Mouse (Mus musculus) cerebellum, postnatal 36 days (tissue): ENCODE measurements at regions not wholly inside any gene's neighbourhood (a gene's known extent, or its start where the extent isn't known, plus 50 kb on each side); places are given as distances from the start of the nearest gene placed in this dataset.
"Not testable (repeated sequence)": the region's sequence is repeated elsewhere in the genome, so short reads cannot be mapped to it uniquely, and the experiment has no call there.

Experiments
- DNase-seq, 2 experiments: peaks; one replicate each; pipeline ENCODE4 v3.0.0; 2021 to 2022; ENCODE audit warnings: mixed read lengths in 2 of 2

DNA sequence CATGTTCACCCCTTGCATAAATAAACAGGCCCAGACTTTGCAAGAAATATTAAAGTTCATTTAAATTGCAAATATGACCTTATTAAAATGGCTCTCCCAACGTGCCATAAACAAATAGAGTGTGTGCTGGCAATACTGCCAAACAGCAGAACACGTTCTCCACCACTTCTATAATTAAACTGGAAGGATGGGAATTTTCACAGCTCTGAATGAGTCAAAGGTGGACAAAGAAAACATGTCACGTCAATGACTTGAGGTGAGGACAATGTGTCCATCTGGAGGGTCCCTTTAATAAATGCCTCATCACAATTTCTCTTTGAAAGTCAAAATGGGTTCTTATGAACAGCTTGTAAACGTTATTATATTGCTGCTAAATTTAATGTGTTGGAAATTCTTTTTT is 114.8 kb downstream of the Galc start:
- no peak for DNase-seq

DNA sequence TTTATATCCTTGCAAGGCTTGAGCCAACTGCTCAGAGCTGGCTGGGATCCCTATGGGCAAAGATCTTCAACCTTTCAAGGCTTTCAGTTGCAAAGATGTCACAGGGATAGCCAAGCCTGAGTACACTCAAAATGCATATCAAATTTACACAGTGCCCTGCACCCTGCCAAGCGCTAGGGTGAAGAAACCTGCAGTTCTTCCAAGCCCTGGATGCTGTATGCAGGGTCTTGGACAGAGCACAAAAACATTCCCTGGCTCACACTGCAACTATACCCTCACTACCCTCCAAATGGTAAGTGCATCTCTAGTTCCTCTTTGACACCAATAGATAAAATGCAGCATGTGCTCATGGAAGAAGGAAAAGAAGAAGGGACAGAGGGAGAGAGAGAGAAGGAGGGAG is 116.1 kb downstream of the Galc start:
- DNase-seq: no peak

DNA sequence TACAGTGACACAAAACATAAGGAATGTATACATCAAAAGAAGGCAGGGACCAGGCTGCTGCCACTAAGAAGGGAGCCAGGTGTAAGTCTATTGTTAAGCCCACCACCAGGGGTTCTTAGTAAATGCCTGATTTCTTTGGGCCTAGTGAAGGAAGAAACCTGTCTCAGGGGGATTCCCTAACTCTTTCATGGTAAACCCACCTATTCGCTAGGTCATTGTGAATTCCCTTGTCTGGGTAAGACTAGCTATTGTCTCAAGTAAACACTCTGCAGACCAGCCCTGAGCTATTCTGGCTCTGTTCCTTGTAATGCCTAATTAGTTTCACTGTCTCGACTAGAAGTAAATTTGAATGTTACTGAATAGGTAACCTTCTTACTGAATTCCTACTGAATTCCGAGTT is 119.4 kb downstream of the Galc start:
- not testable (repeated sequence) for DNase-seq

DNA sequence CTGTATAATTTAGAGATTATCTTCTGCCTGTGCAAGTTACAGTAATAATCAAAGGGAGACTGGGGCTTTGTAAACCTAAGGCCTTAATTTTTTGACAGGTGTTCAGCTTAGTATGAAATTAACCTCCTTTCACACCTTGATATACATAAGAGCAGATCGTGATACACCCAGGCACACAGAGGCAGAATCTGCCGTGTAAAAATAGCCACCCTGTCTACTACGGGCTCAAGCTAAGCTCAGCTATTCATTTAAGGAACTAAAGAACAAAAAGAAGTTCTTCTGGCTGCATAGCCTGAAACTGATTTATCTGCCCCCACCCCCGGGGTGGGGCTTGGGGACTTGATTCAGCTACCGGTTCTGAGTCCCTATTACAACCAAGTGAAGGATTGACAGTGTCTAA is 128.0 kb downstream of the Galc start:
- no peak for DNase-seq

DNA sequence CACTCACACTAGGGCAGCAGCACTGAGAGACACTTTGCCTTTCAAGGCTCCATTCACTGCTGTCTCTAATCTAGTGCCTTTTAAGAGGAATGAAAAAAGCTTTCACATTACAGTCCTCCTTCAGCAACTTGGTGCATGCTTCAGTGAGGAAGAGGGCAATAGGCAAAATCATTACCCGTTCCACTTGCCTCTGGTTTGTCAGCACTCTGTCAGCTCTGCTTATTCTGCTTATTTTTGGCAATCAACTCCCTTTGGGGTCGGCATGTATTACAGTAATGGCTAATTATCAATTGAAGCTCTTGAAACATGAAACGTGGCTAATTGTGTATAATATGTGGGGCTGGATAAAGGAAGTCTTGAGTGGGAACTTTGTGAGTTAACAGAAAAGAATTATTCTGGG is 135.7 kb downstream of the Galc start:
- no peak for DNase-seq

DNA sequence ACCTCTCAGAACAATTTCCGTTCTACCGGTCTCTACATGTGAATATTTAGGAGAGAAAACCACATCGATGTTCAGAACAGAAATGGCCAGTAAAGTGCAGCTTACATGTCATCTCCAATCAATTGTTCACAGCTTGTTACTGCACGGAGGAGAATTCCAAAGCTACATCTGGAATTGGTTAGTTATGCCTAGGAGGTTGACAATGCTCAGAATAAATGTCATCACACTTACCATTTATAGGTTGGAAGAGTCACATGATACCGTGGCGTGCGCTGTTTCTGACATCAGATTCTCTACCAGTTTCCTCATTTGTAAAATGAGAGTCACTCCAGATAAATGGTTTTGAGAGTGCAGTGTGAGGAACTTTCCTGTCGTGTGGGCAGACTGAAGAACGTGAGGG is 151.2 kb downstream of the Galc start:
- no peak for DNase-seq

DNA sequence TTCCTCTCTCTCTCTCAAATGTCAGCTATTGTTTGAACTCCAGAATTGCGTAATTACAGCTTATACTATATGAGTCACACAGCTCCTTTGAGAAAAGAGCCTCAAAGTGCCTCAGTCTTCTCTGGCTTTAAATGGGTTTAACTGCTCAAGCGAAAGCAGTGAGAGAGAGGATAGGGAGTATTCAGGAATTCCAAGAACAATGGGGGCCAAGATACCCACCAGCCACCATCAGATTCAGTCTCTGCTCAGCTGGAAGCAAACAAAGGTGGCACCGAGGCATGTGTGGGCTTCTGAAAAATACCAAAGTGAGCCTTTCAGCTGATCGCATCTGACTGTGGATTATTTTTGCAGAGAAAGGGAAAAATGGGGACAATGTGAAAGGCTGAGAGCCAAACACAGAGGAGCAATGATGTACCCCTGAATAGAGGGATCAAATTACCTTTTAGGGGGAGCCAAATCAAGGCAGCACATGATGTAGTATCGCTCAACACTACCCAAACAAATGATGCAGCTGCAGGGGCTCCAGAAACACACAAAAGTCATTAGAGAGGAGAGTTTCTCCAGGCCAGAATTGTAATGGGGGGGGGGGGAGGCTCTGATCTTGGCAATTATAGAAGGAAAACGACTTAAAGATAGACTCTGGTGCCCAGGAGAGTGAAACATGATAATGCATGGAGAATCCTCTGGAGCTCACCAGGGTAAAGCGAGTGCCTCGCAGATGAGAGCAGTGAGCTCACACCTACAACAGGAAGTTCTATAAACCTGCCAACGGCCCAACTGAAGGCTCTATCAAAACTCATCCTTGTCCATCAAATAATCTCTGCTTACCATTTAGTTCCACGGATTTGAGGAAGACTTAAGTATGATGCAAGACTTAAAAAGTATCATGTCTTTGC is 152.2 kb downstream of the Galc start:
- DNase-seq: no peak

DNA sequence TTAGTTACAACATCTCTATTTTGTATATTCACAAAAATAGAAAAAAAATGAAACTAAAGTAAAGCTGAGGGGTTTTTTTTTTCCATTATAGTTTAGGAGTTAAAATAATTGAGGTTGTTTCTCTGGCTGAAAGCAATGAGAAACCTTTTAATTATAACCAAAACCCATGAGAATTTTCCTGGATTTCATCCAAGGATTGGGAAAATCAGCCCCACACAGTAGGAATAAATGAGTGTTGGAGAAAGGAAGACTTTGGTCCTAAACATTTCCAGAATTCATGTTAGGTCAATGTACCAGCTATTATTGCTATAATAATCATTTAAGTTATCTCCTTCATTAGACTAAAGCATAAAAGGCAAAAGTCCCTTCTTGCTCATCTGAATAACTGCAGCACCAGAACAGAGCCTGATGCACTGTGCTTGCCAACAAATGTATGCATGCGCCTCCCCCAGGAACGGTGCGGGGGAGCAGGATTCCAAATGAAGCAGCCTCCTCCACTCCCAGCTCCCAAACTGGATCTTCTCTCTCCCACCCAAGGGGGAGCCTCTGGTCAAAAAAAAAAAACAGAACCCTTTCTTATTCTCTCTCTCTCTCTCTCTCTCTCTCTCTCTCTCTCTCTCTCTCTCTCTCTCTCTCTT is 153.0 kb downstream of the Galc start:
- DNase-seq: no peak

DNA sequence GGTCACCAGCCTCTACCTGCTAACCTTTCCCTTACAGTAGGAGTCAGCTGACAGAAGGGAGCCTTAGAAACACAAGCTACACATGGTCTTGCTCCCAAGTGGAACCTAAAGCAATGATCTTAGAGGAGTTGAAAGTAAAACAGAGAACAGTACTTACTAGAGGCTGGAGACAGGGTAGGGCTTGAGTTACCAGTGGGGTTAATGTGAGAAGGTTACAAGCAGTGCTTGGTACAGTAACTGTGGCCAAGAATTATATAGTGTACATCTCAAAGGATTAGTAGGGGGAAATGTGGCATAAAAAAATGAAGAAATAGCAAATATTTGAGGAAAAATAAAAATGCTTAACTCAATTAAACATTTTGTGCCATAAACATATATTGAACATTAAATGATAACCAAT is 153.5 kb downstream of the Galc start:
- no peak for DNase-seq

DNA sequence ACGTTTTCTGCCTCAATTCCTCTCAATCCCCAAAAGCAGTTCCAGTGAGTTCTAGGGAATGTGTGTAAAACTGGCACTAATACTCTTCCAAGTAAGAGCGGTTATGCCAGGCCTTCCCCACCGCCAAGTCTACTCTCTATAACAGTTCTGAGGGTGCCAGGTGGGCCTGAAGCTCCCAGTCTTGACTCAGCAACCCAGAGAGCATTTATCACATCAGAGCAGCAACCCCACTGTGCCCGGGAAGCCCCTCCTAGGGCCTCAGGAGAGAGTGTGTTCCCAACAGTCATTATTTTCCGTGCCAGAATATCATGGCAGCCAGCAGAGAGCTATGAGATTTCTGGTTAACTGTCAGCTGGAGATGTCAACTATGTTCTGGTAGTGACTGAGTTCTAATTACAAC is 169.1 kb downstream of the Galc start:
- DNase-seq: no peak

DNA sequence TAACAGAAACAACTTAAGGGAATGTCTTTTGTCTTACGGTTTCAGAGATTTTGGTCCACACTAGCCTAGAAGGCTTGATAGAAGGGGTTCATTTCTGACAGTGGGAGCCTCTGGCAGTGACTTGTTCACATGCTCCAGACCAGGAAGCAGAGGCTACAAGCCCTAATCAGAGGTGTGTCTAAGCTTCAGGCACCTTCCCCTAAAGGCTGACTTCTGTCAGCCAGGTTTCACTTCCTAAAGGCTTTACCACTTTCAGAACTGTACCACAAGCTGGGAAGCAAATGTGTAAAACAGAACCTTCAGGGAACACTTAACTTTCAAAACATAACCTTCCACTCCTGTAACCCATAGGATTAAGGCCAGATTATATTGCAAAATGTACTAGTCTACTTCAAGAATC is 180.9 kb downstream of the Galc start:
- DNase-seq: no peak

DNA sequence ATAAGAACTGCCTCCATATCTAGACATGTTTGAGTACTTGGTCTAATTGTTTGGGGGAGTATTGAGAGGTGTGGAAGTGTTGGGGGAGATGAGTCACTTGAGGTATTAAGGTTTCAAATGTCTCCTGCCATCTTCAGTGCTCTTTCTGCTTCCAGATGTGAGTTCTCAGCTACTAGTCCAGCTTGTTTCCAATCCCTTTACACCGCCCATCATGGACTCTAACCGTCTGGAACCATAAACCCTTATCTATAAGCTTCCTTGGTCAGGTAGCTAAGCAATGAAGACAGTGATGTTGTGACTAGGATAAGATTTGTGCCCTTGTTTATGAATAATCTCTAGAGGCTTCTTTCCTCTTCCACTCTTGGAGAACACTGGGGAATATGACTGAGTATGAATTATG is 183.7 kb downstream of the Galc start:
- no peak for DNase-seq

DNA sequence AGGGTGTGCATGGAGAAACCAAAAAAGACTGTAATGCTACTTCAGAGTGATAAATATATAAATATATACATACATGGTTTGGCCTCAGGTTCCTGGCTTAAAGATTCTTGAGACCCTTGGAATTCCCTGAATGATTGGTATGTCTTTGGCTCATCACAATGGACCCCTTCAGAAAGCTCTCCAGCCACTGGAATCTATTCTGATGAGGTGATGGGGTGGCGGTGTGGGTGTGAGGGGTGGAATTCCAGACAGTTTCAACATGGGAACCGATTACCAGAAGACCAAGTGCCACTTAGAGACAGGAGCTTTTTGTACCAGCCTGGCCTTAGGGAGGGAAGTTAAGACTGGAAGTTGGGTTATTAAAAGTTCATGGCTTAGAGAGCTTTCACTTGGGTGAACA is 190.1 kb downstream of the Galc start:
- no peak for DNase-seq

DNA sequence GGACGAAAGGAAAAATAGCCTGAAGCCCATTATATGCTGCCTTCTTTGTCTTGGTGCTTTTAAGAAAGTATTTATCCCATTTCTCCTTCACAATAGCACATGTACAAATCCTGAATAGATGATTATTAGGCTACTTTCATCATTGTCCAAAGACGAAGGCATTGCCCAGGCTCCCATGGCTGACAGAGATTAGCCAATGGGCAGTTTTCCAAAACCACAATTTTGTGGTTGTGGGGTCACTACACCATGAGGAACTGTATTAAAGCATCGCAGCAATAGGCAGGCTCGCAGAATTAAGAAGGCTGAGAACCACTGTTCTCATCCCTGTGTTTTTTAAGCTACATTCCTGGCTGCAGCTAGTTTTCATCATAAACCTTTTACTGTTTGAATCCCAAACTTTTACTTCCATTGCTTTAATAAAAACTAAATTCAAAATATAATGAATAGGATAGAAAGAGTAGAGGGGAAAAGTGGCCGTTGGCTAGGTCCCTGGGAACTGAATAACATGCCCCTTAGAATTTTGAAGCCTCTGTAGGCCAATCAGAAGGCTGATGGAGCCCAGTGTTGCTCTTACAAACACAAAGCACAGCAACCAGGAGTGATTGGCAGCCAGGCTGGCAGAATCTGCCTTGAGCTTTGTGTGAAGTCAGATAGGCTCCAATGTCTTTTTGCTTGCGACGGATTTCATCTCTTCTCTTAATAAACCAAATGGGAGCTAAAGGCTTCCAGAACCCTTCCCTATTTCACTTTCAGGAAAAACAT is 199.7 kb downstream of the Galc start:
- no peak for DNase-seq

DNA sequence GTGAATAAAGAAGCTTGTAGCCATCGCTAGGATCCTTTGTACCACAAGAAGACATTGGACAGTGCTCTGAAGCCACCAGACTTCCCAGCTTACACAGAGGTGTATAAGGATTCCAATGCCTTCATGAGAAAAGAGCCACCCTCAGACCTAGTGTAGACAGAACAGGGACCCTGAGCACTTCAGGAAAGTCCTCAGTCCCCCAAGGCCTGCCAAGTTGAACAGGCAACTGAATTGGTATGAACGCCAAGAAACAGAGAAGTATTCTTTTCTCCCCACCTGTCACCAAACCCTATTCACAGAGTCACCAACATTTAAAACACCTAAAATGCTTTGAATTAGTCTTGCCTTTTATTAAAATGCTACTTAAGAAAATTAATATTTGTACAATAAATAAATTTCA is 200.3 kb downstream of the Galc start:
- no peak for DNase-seq

DNA sequence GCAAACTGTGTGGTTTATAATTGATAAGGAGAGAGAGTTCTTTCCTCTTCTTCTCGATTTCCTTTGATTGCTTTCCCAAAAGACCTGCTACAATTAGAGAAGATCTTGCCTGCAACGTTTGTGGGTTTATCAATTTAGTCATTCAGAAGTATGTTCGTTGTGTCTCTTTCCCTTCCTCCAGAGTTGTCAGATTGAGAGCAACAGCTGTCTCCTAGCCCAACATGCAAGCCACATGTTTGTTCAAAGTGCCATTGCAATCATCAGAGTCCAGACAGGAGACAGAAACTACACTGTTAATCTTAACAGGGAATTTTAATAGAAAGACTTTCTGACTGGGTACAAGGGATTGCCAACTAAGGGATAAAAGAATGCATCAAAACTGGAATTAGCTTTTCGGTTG is 208.3 kb downstream of the Galc start:
- no peak for DNase-seq

DNA sequence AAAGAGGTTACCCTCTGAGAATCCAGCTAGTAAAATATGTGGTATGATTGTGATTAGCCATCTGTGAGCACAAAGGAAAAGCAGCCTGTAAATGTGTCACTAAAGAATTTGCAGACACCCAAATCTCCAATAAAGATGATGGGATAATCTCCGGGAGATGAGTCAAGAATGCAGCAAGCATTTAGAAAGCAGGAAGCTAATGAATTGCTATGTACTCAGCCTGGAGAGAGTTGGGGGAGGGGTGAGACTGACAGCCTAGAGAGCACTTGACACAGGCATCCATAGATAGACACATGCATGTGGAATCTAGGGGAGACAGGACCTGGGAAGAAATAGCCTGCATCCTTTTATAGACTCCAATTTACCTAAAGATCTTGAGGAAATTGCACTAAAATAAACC is 208.8 kb downstream of the Galc start:
- DNase-seq: no peak

DNA sequence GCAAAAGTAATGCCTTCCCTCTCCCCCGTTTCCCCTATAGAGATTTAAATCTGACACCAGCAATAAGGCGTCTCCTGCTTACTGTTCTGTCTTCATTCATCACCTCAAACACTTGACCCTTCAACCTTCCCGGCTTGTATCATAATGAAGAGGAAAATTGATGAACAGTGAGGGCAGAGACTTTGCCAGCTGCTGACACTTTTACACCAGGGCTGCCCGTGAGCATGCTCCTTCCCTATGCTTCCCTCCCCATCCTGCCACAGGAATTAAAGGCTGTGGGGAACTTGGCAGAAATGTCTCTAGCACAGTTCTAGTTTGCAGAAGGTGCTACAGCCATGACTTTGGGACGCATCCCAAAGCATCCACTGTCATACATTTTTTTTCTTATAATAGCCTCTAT is 209.2 kb downstream of the Galc start:
- no peak for DNase-seq

DNA sequence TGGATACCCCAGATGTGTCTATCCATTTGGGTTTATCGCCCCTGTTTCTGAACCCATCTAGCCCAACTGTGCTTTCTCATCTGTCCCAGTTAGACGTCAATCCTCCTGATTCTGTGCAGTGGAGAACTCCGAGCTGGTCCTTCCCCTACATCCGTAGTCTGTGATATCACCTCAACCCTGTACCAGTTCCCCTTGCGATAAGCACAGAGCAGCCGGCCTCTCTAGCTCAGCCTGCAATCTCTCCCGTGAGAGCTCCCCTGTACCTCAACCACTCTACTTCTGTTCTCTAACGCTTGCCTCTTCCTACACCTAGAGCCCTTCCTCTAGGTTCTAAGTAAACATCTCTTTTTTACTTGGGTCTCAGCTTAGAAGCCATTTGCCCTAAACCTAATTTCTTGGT is 211.5 kb downstream of the Galc start:
- DNase-seq: no peak

DNA sequence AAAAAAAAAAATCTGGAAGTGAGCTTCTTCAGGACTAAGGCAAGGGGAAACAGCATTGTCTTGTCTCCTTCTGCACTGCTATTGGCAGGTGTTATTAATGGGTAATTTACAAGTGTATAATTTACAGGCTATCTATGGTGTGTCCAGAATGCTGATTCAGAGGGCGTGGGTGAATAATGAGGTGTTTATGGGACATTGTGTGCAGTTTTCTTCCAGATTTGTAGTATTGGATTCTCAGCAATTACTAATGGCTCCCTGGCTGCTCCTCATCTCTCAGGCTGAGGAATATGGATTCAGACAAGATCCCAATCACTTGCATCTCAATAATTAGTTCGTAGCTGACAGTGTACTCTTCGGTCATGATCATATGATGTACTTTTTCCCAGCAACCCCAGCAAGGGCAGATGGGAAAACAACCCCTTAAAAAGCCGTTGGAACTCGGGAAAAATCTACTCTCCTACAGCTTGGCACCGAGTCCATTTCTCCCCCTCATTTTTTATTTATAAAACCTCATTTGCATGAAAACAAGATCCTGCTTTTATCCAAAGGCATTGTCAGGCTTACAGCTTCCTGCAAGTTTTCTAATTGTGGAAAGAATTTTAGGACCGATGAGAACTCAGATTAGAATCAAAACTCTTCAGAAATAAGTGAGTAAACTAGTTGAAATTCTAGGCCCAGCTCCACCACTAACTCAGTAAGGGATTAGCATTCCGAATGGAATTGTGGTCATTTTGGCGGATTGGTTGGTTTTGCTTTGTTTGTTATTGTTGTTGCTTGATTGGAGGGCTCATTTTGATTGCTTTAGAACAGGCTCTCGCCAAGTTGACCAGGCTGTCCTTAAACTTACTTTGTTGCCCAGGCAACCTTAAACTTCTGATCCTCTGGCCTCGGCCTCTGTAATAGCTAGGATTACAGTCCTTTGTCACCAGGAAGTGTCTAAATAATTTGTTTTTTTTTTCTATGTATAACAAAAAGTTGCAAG is 212.5 kb downstream of the Galc start:
- no peak for DNase-seq

DNA sequence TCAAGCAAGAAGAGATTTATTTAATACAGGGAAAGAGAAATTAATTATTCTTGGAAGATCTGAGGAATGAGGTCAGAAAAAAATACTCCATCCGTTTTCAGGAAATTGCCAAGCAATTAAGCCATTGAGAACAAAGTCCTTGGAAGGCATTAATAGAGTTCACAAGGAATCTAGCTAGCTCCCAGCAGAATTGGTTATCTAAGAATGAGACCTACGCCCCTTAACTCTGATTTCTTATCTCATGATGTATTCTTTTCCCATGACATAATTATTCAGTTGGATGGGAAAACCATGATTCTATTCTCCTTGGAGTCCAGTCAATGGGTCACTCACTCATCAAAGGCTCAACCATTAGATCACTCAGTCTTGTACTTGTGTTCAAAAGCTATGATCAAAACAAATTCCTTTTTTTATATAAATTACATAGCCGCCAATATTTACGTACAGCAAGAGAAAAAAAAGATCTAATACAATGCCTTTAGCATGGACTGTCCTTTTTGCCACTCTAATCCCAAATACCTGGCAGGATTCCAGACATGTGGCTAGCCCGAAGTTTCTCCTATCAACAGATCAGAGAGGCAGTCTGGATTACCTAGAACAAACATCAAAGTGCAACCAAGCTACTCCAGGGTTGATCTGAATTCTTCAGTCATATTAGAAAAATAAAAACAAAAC is 213.3 kb downstream of the Galc start:
- no peak for DNase-seq

DNA sequence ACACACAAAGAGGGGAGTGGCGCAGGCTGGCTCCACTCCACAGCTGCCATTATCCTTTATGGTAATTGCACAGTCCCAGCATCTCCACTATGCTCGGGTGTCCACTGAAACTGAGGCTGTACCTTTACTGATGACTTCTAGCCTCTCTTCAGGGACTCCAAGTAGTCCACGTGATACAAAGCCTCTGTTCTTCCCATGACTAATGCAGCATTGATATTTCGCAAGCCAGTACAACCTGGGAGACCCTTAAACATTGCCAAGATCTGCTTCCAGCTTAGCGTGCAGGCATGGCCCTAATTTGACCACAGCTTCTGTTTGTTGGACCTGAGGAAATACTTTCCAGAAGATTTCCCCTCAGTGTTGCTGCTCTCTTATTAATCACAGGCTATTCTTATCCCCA is 215.8 kb downstream of the Galc start:
- no peak for DNase-seq
